Mouse (Mus musculus) intestine, embryonic 15.5 days (tissue): ENCODE data around the gene Nolc1. TPM values are rescaled to one million over a fixed set of nuclear protein-coding genes. Genes with fewer than 3 reads are reported as not detected.

Source experiments
- ATAC-seq: fragments of 200-750 bp; cut with Nextera tagmentation; 2 replicates; pipeline ENCODE4 v1.8.0; 2017; ENCODE audit warnings: moderate TSS enrichment, moderate library complexity
- H3K27ac ChIP-seq: fragments of 300-500 bp; sonication (generic); 2 replicates; pipeline ENCODE4 v1.5.1; 2015; ENCODE audit warnings: mild to moderate bottlenecking, inconsistent platforms
- H3K27me3 ChIP-seq: fragments of 300-500 bp; sonication (generic); replicated peaks from 2 replicates; pipeline ENCODE4 v1.6.1; 2015; ENCODE audit warnings: inconsistent platforms
- H3K36me3 ChIP-seq: fragments of 300-500 bp; sonication (generic); 2 replicates; pipeline ENCODE4 v1.6.1; 2015; ENCODE audit warnings: inconsistent platforms
- H3K4me1 ChIP-seq: fragments of 300-500 bp; sonication (generic); replicated peaks from 2 replicates; pipeline ENCODE4 v1.6.1; 2015; ENCODE audit warnings: inconsistent platforms
- H3K4me2 ChIP-seq: fragments of 300-500 bp; sonication (generic); replicated peaks from 2 replicates; pipeline ENCODE4 v1.6.1; 2015; ENCODE audit warnings: mild to moderate bottlenecking, inconsistent platforms
- H3K4me3 ChIP-seq: fragments of 300-500 bp; sonication (generic); replicated peaks from 2 replicates; pipeline ENCODE4 v1.5.1; 2015; ENCODE audit warnings: inconsistent platforms
- H3K9ac ChIP-seq: fragments of 300-500 bp; sonication (generic); 2 replicates; pipeline ENCODE4 v1.6.1; 2015; ENCODE audit warnings: inconsistent platforms
- H3K9me3 ChIP-seq: fragments of 300-500 bp; sonication (generic); 2 replicates; pipeline ENCODE4 v1.6.1; 2016; ENCODE audit warnings: inconsistent platforms
- WGBS: fragments of 180-500 bp; shearing (Covaris S2); methylation state at CpG from one replicate; pipeline ENCODE4 v1.1.7; 2015; 5-methylcytosine and 5-hydroxymethylcytosine counted together
- polyA plus RNA-seq: library from polyadenylated mRNA; unstranded; fragments of >200 nt; fragmentation: Nextera tagmentation; extraction: Ambion mirVana; gene quantifications from 2 replicates; pipeline ENCODE4 v1.2.1, GENCODE M21; 2015

The Nolc1 gene
- polyA plus RNA-seq, 1 experiment from 2014 or later: 107 TPM

DNA sequence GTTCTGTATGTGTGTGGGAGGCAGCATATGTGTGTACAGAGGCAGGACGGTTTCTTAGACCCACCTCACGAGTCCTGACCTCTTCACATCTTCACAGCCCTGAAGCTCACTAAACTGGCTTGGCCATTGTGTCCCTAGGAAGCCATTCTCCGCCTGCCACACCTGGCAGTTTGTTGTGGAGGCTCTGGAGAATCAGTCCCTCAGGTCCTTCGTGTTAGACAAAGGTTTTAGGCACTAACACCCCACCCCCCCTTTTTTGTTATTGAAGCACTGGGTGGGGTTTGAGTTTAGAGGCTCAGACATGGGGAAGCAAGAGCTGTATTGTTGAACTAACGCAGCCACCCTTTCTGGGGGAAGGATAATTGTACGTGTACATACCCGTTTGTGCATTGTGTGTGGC, 2.4 kb upstream of the Nolc1 start:
- Histone ChIP-seq H3K4me2 (no peak overlapping the region), H3K9me3 (no peaks in the 10 kb centered on the region), H3K27ac (no peak overlapping the region), H3K9ac (no peak overlapping the region), H3K27me3 (no peaks in the 10 kb centered on the region), H3K36me3 (peaks cover 22% of the 10 kb centered on the region), H3K4me3 (no peak overlapping the region), H3K4me1 (peaks cover 11% of the 10 kb centered on the region)
- 89% methylated on average over 7 of the region's 7 CpGs for WGBS
- ATAC-seq: no peak

- no peak overlapping the region for H3K9ac ChIP-seq
- peaks cover 21% of the 10 kb centered on the region for H3K36me3 ChIP-seq
- H3K4me1 ChIP-seq: peaks cover 11% of the 10 kb centered on the region
- no peak overlapping the region for H3K4me2 ChIP-seq
- no peaks in the 10 kb centered on the region for H3K27me3 ChIP-seq
- H3K27ac ChIP-seq: no peak overlapping the region
- H3K4me3 ChIP-seq: no peak overlapping the region
- ATAC-seq: no peak
- WGBS: 87% methylated on average over 5 of the region's 5 CpGs
- H3K9me3 ChIP-seq: no peaks in the 10 kb centered on the region
Measured at GRCm38 (mm10) chr19:46074266-46074665, 1.4 kb upstream of the Nolc1 start.

GRCm38 (mm10) chr19:46078535-46078934, 2.9 kb downstream of the Nolc1 start:
- 66% methylated on average over 3 of the region's 3 CpGs for WGBS
- H3K9me3 ChIP-seq: no peaks in the 10 kb centered on the region
- ATAC-seq: no peak
- no peaks in the 10 kb centered on the region for H3K27me3 ChIP-seq
- no peak overlapping the region for H3K4me3 ChIP-seq
- peaks cover 11% of the 10 kb centered on the region for H3K4me1 ChIP-seq
- H3K4me2 ChIP-seq: no peak overlapping the region
- peaks cover 42% of the 10 kb centered on the region for H3K36me3 ChIP-seq
- no peak overlapping the region for H3K9ac ChIP-seq
- H3K27ac ChIP-seq: no peak overlapping the region

- no peaks in the 10 kb centered on the region for H3K27me3 ChIP-seq
- no peak overlapping the region for H3K4me2 ChIP-seq
- ATAC-seq: no peak
- no peak overlapping the region for H3K9ac ChIP-seq
- peaks cover 48% of the 10 kb centered on the region for H3K36me3 ChIP-seq
- no peaks in the 10 kb centered on the region for H3K4me1 ChIP-seq
- 95% methylated on average over 8 of the region's 8 CpGs for WGBS
- H3K9me3 ChIP-seq: no peaks in the 10 kb centered on the region
- no peak overlapping the region for H3K4me3 ChIP-seq
- H3K27ac ChIP-seq: no peak overlapping the region
Measured at GRCm38 (mm10) chr19:46085185-46085584, 9.5 kb downstream of the Nolc1 start.

DNA sequence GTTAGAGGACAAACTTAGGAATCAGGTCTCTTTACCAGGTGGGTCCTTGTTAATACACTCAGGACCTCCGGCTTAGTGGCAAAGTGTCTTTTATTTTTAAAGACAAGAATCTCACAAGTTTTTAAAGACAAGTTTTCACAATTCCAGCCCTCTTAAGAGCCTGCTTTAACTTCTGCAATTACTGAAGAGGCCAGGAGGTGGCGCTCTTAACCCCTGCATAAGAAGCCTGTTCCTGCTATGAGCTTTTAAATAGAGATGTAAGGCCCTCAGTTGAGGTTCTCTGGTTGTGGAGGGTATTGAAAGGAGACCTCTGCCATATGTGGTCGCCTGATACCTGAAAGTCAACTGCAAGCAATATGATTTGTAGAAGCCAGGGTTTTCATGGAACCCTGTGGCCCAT, 10.7 kb downstream of the Nolc1 start:
- Histone ChIP-seq H3K9me3 (no peaks in the 10 kb centered on the region), H3K4me1 (no peaks in the 10 kb centered on the region), H3K27me3 (no peaks in the 10 kb centered on the region), H3K4me2 (no peak overlapping the region), H3K36me3 (peaks cover 40% of the 10 kb centered on the region), H3K9ac (no peak overlapping the region), H3K4me3 (no peak overlapping the region), H3K27ac (no peak overlapping the region)
- WGBS: 57% methylated on average over 3 of the region's 3 CpGs
- ATAC-seq: no peak

DNA sequence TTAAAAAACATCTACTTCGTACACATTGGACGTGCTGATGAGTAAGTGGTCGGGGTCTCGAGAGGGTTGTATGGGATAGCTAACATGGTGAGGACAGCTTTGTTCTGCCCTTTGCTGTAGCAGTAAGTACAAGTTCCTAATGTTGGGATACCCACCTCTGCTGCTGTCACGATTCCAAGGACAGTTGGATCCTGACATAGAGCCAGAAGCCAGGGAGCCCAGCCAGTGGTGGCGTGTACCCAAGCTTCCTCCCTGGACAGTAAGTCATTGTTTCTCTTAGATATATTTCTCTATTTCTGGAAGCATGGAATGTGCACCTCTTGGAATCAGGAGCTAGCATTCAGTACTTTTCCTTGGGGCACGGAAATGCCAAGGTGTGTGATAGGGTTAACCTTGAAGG, 12.2 kb downstream of the Nolc1 start:
- 75% methylated on average over 7 of the region's 7 CpGs for WGBS
- ATAC-seq: no peak

DNA sequence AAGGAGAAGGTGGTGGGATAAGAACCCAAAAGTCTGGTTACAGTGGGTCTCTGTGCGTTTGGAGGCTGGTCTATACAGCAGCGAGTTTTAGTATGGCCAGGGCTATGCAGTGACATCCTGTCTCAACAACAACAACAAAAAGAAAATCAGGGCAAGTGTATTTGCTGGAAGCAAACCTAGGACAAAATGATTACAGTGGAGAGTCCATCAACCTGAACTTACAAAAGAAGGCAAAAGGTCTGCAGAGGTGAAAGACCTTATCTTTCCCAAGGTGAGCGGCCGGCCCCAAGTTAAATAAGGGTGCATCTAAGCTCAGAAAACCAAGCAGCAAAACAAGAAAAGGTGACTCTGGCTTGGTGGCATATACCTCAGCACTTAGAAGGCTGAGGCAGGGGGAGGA, 16.0 kb downstream of the Nolc1 start:
- Histone ChIP-seq H3K27me3 (no peaks in the 10 kb centered on the region), H3K9me3 (no peaks in the 10 kb centered on the region), H3K4me2 (no peak overlapping the region), H3K4me1 (no peaks in the 10 kb centered on the region), H3K36me3 (no peaks in the 10 kb centered on the region), H3K4me3 (no peak overlapping the region), H3K27ac (no peak overlapping the region), H3K9ac (no peak overlapping the region)
- ATAC-seq: no peak
- 80% methylated on average over 4 of the region's 4 CpGs for WGBS

More for the DNA sequence above, 12.2 kb downstream of the Nolc1 start:
- Histone ChIP-seq H3K27me3 (no peaks in the 10 kb centered on the region), H3K4me3 (no peak overlapping the region), H3K9me3 (no peaks in the 10 kb centered on the region), H3K27ac (no peak overlapping the region), H3K36me3 (peaks cover 24% of the 10 kb centered on the region), H3K4me1 (no peaks in the 10 kb centered on the region), H3K4me2 (no peak overlapping the region), H3K9ac (no peak overlapping the region)

GRCm38 (mm10) chr19:46094144-46094543, 18.5 kb downstream of the Nolc1 start:
- H3K36me3 ChIP-seq: no peaks in the 10 kb centered on the region
- no peak overlapping the region for H3K4me3 ChIP-seq
- no peaks in the 10 kb centered on the region for H3K27me3 ChIP-seq
- no peak overlapping the region for H3K27ac ChIP-seq
- 91% methylated on average over 2 of the region's 2 CpGs for WGBS
- H3K4me1 ChIP-seq: no peaks in the 10 kb centered on the region
- H3K4me2 ChIP-seq: no peak overlapping the region
- no peak for ATAC-seq
- H3K9ac ChIP-seq: no peak overlapping the region
- no peaks in the 10 kb centered on the region for H3K9me3 ChIP-seq

GRCm38 (mm10) chr19:46095291-46095690, 19.6 kb downstream of the Nolc1 start:
- H3K9me3 ChIP-seq: no peaks in the 10 kb centered on the region
- no peaks in the 10 kb centered on the region for H3K27me3 ChIP-seq
- H3K27ac ChIP-seq: no peak overlapping the region
- no peak for ATAC-seq
- H3K4me2 ChIP-seq: no peak overlapping the region
- 82% methylated on average over 3 of the region's 4 CpGs for WGBS
- H3K4me3 ChIP-seq: no peak overlapping the region
- H3K36me3 ChIP-seq: no peaks in the 10 kb centered on the region
- no peaks in the 10 kb centered on the region for H3K4me1 ChIP-seq
- no peak overlapping the region for H3K9ac ChIP-seq

DNA sequence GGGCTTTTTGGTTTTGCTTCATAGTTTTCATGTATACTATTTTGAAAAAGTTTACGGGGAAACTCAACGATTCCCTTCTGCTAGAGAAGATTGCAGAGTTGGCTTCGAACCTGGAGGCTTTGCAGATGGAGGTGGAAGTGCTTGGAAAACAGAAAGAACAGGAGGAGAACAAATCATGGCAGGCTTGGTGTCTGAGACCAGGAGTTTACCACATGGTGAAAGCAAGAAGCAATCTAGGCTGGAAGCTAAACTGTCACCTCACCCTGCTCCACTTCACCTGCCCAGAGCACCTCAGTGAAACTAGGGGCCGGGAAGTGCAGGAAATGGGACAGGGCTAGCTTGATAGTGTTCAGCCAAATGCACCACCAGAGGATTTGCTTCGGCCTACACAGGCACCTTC, 20.7 kb downstream of the Nolc1 start:
- H3K9ac ChIP-seq: no peak overlapping the region
- H3K36me3 ChIP-seq: no peaks in the 10 kb centered on the region
- no peak for ATAC-seq
- no peak overlapping the region for H3K4me2 ChIP-seq
- WGBS: 86% methylated on average over 5 of the region's 5 CpGs
- H3K4me1 ChIP-seq: no peaks in the 10 kb centered on the region
- no peaks in the 10 kb centered on the region for H3K27me3 ChIP-seq
- no peak overlapping the region for H3K4me3 ChIP-seq
- H3K9me3 ChIP-seq: no peaks in the 10 kb centered on the region
- H3K27ac ChIP-seq: no peak overlapping the region

- no peaks in the 10 kb centered on the region for H3K36me3 ChIP-seq
- no peak overlapping the region for H3K4me3 ChIP-seq
- no peaks in the 10 kb centered on the region for H3K27me3 ChIP-seq
- H3K9ac ChIP-seq: no peak overlapping the region
- H3K9me3 ChIP-seq: no peaks in the 10 kb centered on the region
- no peak for ATAC-seq
- WGBS: 85% methylated on average over 3 of the region's 3 CpGs
- no peaks in the 10 kb centered on the region for H3K4me1 ChIP-seq
- no peak overlapping the region for H3K27ac ChIP-seq
- no peak overlapping the region for H3K4me2 ChIP-seq
Measured at GRCm38 (mm10) chr19:46099561-46099960, 23.9 kb downstream of the Nolc1 start.

GRCm38 (mm10) chr19:46103437-46104186, 27.9 kb downstream of the Nolc1 start:
- no peak for ATAC-seq

DNA sequence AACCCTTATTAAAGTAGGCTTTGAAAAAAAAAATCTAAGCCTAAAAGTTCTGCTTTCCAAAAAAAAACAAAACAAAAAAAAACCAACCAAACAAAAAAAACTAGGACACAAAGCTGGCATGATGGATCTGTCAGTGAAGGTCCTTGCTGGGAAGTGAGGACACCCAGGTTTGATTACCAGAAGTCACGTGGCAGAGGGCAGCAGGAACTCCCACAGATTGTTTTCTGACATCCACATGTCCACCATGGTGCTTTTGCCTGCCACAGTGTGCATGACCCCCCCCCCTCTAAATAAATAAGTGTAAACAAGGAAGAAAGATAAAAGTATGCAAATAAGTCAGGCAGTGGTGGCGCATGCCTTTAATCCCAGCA, 28.5 kb downstream of the Nolc1 start:
- Histone ChIP-seq H3K36me3 (no peaks in the 10 kb centered on the region), H3K9me3 (no peaks in the 10 kb centered on the region), H3K27ac (no peak overlapping the region), H3K4me2 (no peak overlapping the region), H3K9ac (no peak overlapping the region), H3K27me3 (no peaks in the 10 kb centered on the region), H3K4me3 (no peak overlapping the region), H3K4me1 (no peaks in the 10 kb centered on the region)
- ATAC-seq: no peak
- WGBS: 70% methylated on average over 2 of the region's 2 CpGs

More at GRCm38 (mm10) chr19:46103437-46104186, 27.9 kb downstream of the Nolc1 start:
- H3K9me3 ChIP-seq: no peaks in the 10 kb centered on the region
- H3K27me3 ChIP-seq: no peaks in the 10 kb centered on the region
- no peak overlapping the region for H3K27ac ChIP-seq
- 72% methylated on average over 6 of the region's 6 CpGs for WGBS
- H3K4me3 ChIP-seq: no peak overlapping the region
- H3K4me2 ChIP-seq: no peak overlapping the region
- H3K4me1 ChIP-seq: no peaks in the 10 kb centered on the region
- H3K9ac ChIP-seq: no peak overlapping the region
- no peaks in the 10 kb centered on the region for H3K36me3 ChIP-seq
